Mouse (Mus musculus) kidney, postnatal 0 days (tissue): ENCODE measurements at regions not wholly inside any gene's neighbourhood (a gene's known extent, or its start where the extent isn't known, plus 50 kb on each side); places are given as distances from the start of the nearest gene placed in this dataset.
"Not testable (repeated sequence)": the region's sequence is repeated elsewhere in the genome, so short reads cannot be mapped to it uniquely, and the experiment has no call there.

Source experiments
- ATAC-seq: fragments of 200-750 bp; cut with Nextera tagmentation; replicated peaks from 2 replicates; pipeline ENCODE4 v1.8.0; 2017; ENCODE audit warnings: low read depth, moderate number of reproducible peaks, moderate TSS enrichment, moderate library complexity; ENCODE audit not compliant: low FRiP score
- DNase-seq: peaks from one replicate; pipeline ENCODE4 v3.0.0-alpha.2; 2016; ENCODE audit warnings: low spot score
- H3K27ac ChIP-seq: fragments of 300-500 bp; sonication (generic); 2 replicates; pipeline ENCODE4 v1.5.1; 2014; ENCODE audit warnings: mild to moderate bottlenecking
- H3K27me3 ChIP-seq: fragments of 300-500 bp; sonication (generic); 2 replicates; pipeline ENCODE4 v1.6.1; 2014; ENCODE audit warnings: low read length, mixed read lengths; ENCODE audit not compliant: insufficient read depth
- H3K36me3 ChIP-seq: fragments of 300-500 bp; sonication (generic); 2 replicates; pipeline ENCODE4 v1.6.1; 2014; ENCODE audit warnings: low read length, mixed read lengths; ENCODE audit not compliant: insufficient read depth
- H3K4me1 ChIP-seq: fragments of 300-500 bp; sonication (generic); replicated peaks from 2 replicates; pipeline ENCODE4 v1.6.1; 2014; ENCODE audit warnings: antibody characterized with exemption, low read length, mixed read lengths; ENCODE audit not compliant: insufficient read depth
- H3K4me2 ChIP-seq: fragments of 300-500 bp; sonication (generic); 2 replicates; pipeline ENCODE4 v1.6.1; 2014; ENCODE audit warnings: mild to moderate bottlenecking, low read length, moderate library complexity, mixed read lengths
- H3K4me3 ChIP-seq: fragments of 300-500 bp; sonication (generic); replicated peaks from 2 replicates; pipeline ENCODE4 v1.5.1; 2014; ENCODE audit warnings: low read depth, low read length
- H3K9ac ChIP-seq: fragments of 300-500 bp; sonication (generic); 2 replicates; pipeline ENCODE4 v1.6.1; 2014; ENCODE audit warnings: low read depth, low read length
- H3K9me3 ChIP-seq: fragments of 300-500 bp; sonication (generic); replicated peaks from 2 replicates; pipeline ENCODE4 v1.6.1; 2016; ENCODE audit warnings: low read length, inconsistent platforms, mixed read lengths
- CTCF ChIP-seq: IDR thresholded peaks from 2 replicates; pipeline ENCODE4 v1.5.1; 2016; ENCODE audit warnings: antibody characterized with exemption, low read depth, mild to moderate bottlenecking, moderate library complexity
- WGBS: fragments of 180-500 bp; shearing (Covaris S2); extraction: QIAGEN DNeasy Blood & Tissue Kit; methylation state at CpG from one replicate; pipeline ENCODE4 v1.1.7; 2014; 5-methylcytosine and 5-hydroxymethylcytosine counted together

- no peaks in the 10 kb centered on the region for H3K4me1 ChIP-seq
- no peak overlapping the region for H3K4me3 ChIP-seq
- H3K27ac ChIP-seq = no peak overlapping the region
- H3K36me3 ChIP-seq = no peaks in the 10 kb centered on the region
- no peak for TF ChIP-seq CTCF
- H3K9me3 ChIP-seq = no peaks in the 10 kb centered on the region
- 85% methylated on average over 3 of the region's 3 CpGs for WGBS
- no peaks in the 10 kb centered on the region for H3K27me3 ChIP-seq
- no peak overlapping the region for H3K9ac ChIP-seq
- DNase-seq (no peak), ATAC-seq (no peak)
- H3K4me2 ChIP-seq = no peak overlapping the region
Observed at GRCm38 (mm10) chr1:102235473-102235872, 2462.9 kb downstream of the Cntnap5b start.

GRCm38 (mm10) chr1:102263126-102263860 lies 2490.7 kb downstream of the Cntnap5b start:
- H3K4me2 ChIP-seq, H3K4me3 ChIP-seq, H3K36me3 ChIP-seq, H3K27ac ChIP-seq, DNase-seq, H3K9me3 ChIP-seq, ATAC-seq, H3K27me3 ChIP-seq, H3K9ac ChIP-seq, H3K4me1 ChIP-seq: not testable (repeated sequence)
- WGBS = 90% methylated on average over 5 of the region's 5 CpGs

GRCm38 (mm10) chr1:102264457-102264856 lies 2491.9 kb downstream of the Cntnap5b start:
- DNase-seq, H3K9me3 ChIP-seq, H3K4me2 ChIP-seq, H3K36me3 ChIP-seq, H3K27ac ChIP-seq, ATAC-seq, H3K4me1 ChIP-seq, H3K27me3 ChIP-seq, H3K9ac ChIP-seq, H3K4me3 ChIP-seq: not testable (repeated sequence)
- WGBS = 93% methylated on average over 4 of the region's 4 CpGs

- no peak for DNase-seq
- no peak overlapping the region for H3K4me2 ChIP-seq
- no peak for ATAC-seq
- no peaks in the 10 kb centered on the region for H3K4me1 ChIP-seq
- no peaks in the 10 kb centered on the region for H3K36me3 ChIP-seq
- H3K27ac ChIP-seq = no peak overlapping the region
- H3K9me3 ChIP-seq = no peaks in the 10 kb centered on the region
- H3K27me3 ChIP-seq = no peaks in the 10 kb centered on the region
- no peak overlapping the region for H3K9ac ChIP-seq
- TF ChIP-seq CTCF = no peak
- H3K4me3 ChIP-seq = no peak overlapping the region
Observed at GRCm38 (mm10) chr1:102274456-102274855, 2493.9 kb upstream of the Cdh20 start.

- H3K36me3 ChIP-seq = no peaks in the 10 kb centered on the region
- H3K27ac ChIP-seq = no peak overlapping the region
- no peaks in the 10 kb centered on the region for H3K27me3 ChIP-seq
- H3K4me3 ChIP-seq = no peak overlapping the region
- ATAC-seq = no peak
- DNase-seq = no peak
- no peak overlapping the region for H3K9ac ChIP-seq
- WGBS = 58% methylated on average over 1 of the region's 1 CpGs
- H3K4me2 ChIP-seq = no peak overlapping the region
- H3K4me1 ChIP-seq = no peaks in the 10 kb centered on the region
- no peaks in the 10 kb centered on the region for H3K9me3 ChIP-seq
- no peak for TF ChIP-seq CTCF
Observed at GRCm38 (mm10) chr1:102288288-102288687, 2480.0 kb upstream of the Cdh20 start.

- Histone ChIP-seq H3K27ac (no peak overlapping the region), H3K4me1 (no peaks in the 10 kb centered on the region), H3K4me3 (no peak overlapping the region), H3K27me3 (no peaks in the 10 kb centered on the region), H3K9me3 (no peaks in the 10 kb centered on the region), H3K4me2 (no peak overlapping the region), H3K9ac (no peak overlapping the region), H3K36me3 (no peaks in the 10 kb centered on the region)
- DNase-seq (no peak), ATAC-seq (no peak)
- 81% methylated on average over 1 of the region's 1 CpGs for WGBS
- no peak for TF ChIP-seq CTCF
Observed at GRCm38 (mm10) chr1:102303526-102303925, 2464.8 kb upstream of the Cdh20 start.

GRCm38 (mm10) chr1:102353136-102353535 lies 2415.2 kb upstream of the Cdh20 start:
- Histone ChIP-seq H3K4me1 (no peaks in the 10 kb centered on the region), H3K27me3 (no peaks in the 10 kb centered on the region), H3K9me3 (no peaks in the 10 kb centered on the region), H3K27ac (no peak overlapping the region), H3K4me2 (no peak overlapping the region), H3K4me3 (no peak overlapping the region), H3K36me3 (no peaks in the 10 kb centered on the region), H3K9ac (no peak overlapping the region)
- DNase-seq (no peak), ATAC-seq (no peak)
- no peak for TF ChIP-seq CTCF
- WGBS = 81% methylated on average over 1 of the region's 1 CpGs

GRCm38 (mm10) chr1:102357911-102358310 lies 2410.4 kb upstream of the Cdh20 start:
- WGBS = 88% methylated on average over 8 of the region's 8 CpGs
- DNase-seq, H3K36me3 ChIP-seq, H3K9ac ChIP-seq, H3K4me1 ChIP-seq, H3K27me3 ChIP-seq, H3K27ac ChIP-seq, H3K4me3 ChIP-seq, ATAC-seq, H3K4me2 ChIP-seq, H3K9me3 ChIP-seq: not testable (repeated sequence)
